Mouse (Mus musculus) stomach, embryonic 16.5 days (tissue): Measurements from ENCODE around the gene Arid5b. TPM values are rescaled to one million over a fixed set of nuclear protein-coding genes. Genes with fewer than 3 reads are reported as not detected.
A peak's percentile ranks its signal among the peaks of the same experiment; 100 is the strongest.

Experiments
- ATAC-seq: fragments of 200-750 bp; cut with Nextera tagmentation; 2 replicates; pipeline ENCODE4 v1.8.0; 2017; ENCODE audit warnings: moderate number of reproducible peaks, moderate TSS enrichment; ENCODE audit not compliant: insufficient read depth, low FRiP score
- H3K27ac ChIP-seq: fragments of 300-500 bp; sonication (generic); 2 replicates; pipeline ENCODE4 v1.5.1; 2014; ENCODE audit warnings: low read length
- H3K27me3 ChIP-seq: fragments of 300-500 bp; sonication (generic); 2 replicates; pipeline ENCODE4 v1.6.1; 2014; ENCODE audit warnings: low read length, control low read depth, mixed read lengths; ENCODE audit not compliant: control insufficient read depth, insufficient read depth
- H3K36me3 ChIP-seq: fragments of 300-500 bp; sonication (generic); 2 replicates; pipeline ENCODE4 v1.6.1; 2014; ENCODE audit warnings: low read length; ENCODE audit not compliant: control insufficient read depth, insufficient read depth
- H3K4me1 ChIP-seq: fragments of 300-500 bp; sonication (generic); 2 replicates; pipeline ENCODE4 v1.6.1; 2014; ENCODE audit warnings: low read length, control low read depth, mixed read lengths; ENCODE audit not compliant: control insufficient read depth, insufficient read depth
- H3K4me2 ChIP-seq: fragments of 300-500 bp; sonication (generic); 2 replicates; pipeline ENCODE4 v1.6.1; 2014; ENCODE audit warnings: low read depth, low read length, mixed read lengths
- H3K4me3 ChIP-seq: fragments of 300-500 bp; sonication (generic); replicated peaks from 2 replicates; pipeline ENCODE4 v1.5.1; 2014; ENCODE audit warnings: mild to moderate bottlenecking, low read length
- H3K9ac ChIP-seq: fragments of 300-500 bp; sonication (generic); 2 replicates; pipeline ENCODE4 v1.6.1; 2014; ENCODE audit warnings: low read length
- H3K9me3 ChIP-seq: fragments of 300-500 bp; sonication (generic); replicated peaks from 2 replicates; pipeline ENCODE4 v1.6.1; 2016; ENCODE audit warnings: low read length, control low read depth; ENCODE audit not compliant: control insufficient read depth
- WGBS: fragments of 180-500 bp; shearing (Covaris S2); extraction: QIAGEN DNeasy Blood & Tissue Kit; methylation state at CpG from one replicate; pipeline ENCODE4 v1.1.7; 2014; 5-methylcytosine and 5-hydroxymethylcytosine counted together
- polyA plus RNA-seq: library from polyadenylated mRNA; unstranded; fragments of >200 nt; fragmentation: Nextera tagmentation; extraction: Ambion mirVana; gene quantifications from 2 replicates; pipeline ENCODE4 v1.2.1, GENCODE M21; 2015

The Arid5b gene
- polyA plus RNA-seq, 1 experiment from 2014 or later = 33.6 TPM

DNA sequence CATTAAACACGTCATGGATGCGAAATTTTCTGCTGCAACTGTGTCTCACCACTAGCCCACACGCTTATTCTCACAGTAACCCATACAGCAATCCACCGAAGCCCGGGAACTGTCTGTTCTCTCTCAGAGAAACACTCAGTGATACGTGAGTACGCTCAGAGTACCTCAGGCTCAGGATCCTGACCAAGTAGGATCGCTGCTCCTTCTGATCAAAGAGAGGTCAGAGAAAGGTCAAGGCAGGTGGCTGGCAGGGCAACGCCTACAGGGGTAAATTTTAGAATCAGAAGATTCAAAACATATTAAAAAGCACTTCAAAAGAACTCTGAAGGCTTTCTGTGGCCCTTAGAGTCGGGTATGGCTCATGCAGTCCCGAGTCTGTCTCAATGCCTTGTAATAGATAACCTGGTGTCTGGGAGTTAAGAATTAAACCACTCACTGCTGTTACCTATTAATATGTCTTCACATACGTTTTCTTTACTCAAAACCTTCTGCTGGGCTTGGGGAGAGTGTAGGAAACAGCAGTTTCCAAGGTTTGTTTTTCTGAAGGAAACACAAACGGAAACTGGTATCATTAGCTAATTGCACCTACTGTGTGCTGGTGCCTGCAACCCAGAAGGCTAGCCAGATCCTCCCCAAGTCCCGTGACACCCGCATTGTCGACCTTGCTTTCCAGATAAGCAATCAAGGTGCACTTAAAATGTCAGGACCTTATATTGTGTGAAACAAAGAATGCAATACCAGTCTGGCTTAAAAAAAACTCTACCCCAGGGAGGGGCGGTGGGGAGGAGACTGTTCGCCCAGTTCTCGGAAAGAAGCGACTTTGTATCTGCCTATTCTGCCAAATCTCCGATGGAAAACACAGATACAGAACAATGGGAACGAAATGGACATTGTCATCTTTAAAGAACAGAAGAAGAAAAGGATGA lies 48.6 kb downstream of the Arid5b start:
- H3K36me3 ChIP-seq = peaks cover 6% of the 10 kb centered on the region; the same call in 1 of the 2 replicates
- WGBS = 64% methylated on average over 22 of the region's 22 CpGs
- ATAC-seq = no peak
- H3K9me3 ChIP-seq = no peaks in the 10 kb centered on the region
- H3K4me3 ChIP-seq = no peak overlapping the region
- no peak overlapping the region for H3K4me2 ChIP-seq
- H3K27me3 ChIP-seq = no peaks in the 10 kb centered on the region
- H3K27ac ChIP-seq = peak overlapping the region; percentile 77
- H3K4me1 ChIP-seq = 0 out of 2 replicates have a peak, but pooled peaks cover 6% of the 10 kb centered on the region
- H3K9ac ChIP-seq = no peak overlapping the region

DNA sequence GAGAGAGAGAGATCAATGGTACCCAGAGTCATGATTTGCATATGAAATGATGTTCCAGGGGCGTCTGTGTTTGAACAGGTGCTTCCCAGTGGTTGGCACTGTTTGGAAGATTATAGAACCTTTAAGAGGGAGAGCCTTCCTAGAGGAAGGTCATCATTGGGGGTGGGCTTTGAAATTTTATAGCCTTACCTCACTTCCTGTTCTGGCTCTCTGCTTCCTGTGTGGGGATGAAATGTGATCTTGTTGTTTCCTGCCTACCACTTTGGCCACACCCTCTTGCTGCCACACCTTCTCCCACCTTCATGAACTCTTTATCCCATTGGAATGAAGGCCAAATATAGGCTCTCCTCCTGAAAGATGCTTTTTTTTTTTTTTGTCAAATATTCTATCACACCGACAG lies 55.9 kb downstream of the Arid5b start:
- no peak for ATAC-seq
- Histone ChIP-seq H3K4me3 (no peak overlapping the region), H3K4me2 (no peak overlapping the region), H3K27ac (no peak overlapping the region), H3K36me3 (peaks cover 2% of the 10 kb centered on the region; the same call in 1 of the 2 replicates), H3K9me3 (no peaks in the 10 kb centered on the region), H3K4me1 (no peaks in the 10 kb centered on the region), H3K27me3 (no peaks in the 10 kb centered on the region), H3K9ac (no peak overlapping the region)
- 84% methylated on average over 2 of the region's 2 CpGs for WGBS

DNA sequence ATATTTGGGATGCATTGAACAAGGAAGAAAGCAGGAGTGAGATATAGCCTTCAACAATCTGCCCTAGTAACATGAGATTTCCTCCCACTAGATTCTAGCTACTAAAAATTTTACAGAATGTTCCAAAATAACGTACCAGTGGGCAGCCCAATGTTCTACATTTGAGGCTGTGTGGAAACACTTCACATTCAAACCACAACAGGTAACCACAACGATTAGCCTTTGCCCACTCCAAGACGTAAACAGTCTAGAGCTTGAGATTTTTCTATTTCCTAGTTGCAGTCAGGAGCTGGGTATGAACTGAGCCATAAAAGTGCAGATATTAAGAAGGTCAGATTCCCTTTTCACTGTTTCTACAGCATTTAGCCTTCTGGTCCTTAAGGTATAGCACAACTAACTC lies 56.5 kb downstream of the Arid5b start:
- no peaks in the 10 kb centered on the region for H3K4me1 ChIP-seq
- no peak overlapping the region for H3K27ac ChIP-seq
- no peak overlapping the region for H3K4me2 ChIP-seq
- WGBS = 86% methylated on average over 3 of the region's 3 CpGs
- H3K4me3 ChIP-seq = no peak overlapping the region
- ATAC-seq = no peak
- H3K9me3 ChIP-seq = peaks cover 6% of the 10 kb centered on the region
- peaks cover 9% of the 10 kb centered on the region for H3K36me3 ChIP-seq
- no peak overlapping the region for H3K9ac ChIP-seq
- H3K27me3 ChIP-seq = no peaks in the 10 kb centered on the region

GRCm38 (mm10) chr10:68219327-68219726 lies 59.2 kb downstream of the Arid5b start:
- H3K36me3 ChIP-seq = peaks cover 14% of the 10 kb centered on the region
- ATAC-seq = no peak
- H3K4me1 ChIP-seq = no peaks in the 10 kb centered on the region
- no peaks in the 10 kb centered on the region for H3K27me3 ChIP-seq
- no peak overlapping the region for H3K4me2 ChIP-seq
- H3K27ac ChIP-seq = peak overlapping the region; percentile 52
- H3K9me3 ChIP-seq = peaks cover 8% of the 10 kb centered on the region
- 40% methylated on average over 9 of the region's 9 CpGs for WGBS
- H3K4me3 ChIP-seq = no peak overlapping the region
- H3K9ac ChIP-seq = no peak overlapping the region

DNA sequence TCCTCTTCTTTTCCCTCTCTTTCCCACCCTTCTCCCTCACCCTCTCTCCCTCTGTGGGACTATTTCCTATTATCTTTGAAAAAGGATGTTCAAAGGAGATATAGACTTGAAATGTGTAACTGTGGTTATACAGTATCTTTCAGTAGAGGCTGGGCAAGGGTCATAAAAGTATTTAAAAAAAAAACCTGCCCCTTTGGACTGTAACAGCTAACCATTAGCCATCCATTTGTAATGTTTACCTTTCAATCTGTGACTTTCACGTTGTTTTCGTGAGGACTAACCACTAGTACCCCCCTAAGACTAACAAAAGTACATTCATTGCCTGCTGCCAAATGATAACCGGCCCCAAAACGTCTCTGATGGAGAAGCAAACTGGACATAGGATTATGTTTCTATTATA lies 59.9 kb downstream of the Arid5b start:
- ATAC-seq = no peak
- Histone ChIP-seq H3K27me3 (no peaks in the 10 kb centered on the region), H3K27ac (no peak overlapping the region), H3K4me3 (no peak overlapping the region), H3K9me3 (peaks cover 8% of the 10 kb centered on the region), H3K4me2 (no peak overlapping the region), H3K4me1 (no peaks in the 10 kb centered on the region), H3K9ac (no peak overlapping the region), H3K36me3 (peaks cover 14% of the 10 kb centered on the region)
- 41% methylated on average over 4 of the region's 4 CpGs for WGBS

DNA sequence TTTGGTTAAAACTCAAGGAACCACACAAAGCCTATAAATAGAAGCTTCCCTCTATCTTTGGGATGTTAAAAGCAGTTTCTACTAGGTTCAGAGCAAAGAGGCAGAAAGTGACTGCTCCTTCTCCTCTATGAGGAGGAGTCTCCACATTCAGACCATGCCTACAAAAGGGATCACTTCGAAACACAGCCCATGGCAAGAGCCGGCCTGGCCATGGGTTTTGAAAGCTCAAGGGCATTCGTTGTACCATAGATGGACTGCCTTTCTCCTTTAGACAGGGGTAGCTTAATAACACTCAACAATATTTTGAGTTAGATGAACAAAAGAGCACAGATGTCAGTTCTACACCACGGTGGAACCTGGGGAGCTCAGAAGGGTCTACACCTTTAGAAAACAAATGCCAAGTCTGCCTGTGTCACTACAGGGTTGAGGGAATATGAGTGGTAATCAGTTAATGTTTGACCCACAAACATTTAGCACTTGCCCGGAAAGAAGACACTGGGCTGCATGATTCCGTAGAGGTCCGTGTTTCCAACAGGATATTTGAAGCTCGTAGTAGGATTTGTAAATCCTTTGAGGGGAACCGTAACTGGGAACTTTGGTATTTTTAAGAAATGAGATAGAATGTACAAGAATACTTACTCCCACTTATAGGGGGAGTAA lies 63.6 kb downstream of the Arid5b start:
- no peak overlapping the region for H3K4me3 ChIP-seq
- peaks cover 14% of the 10 kb centered on the region for H3K36me3 ChIP-seq
- H3K27me3 ChIP-seq = no peaks in the 10 kb centered on the region
- no peak overlapping the region for H3K4me2 ChIP-seq
- WGBS = 87% methylated on average over 9 of the region's 9 CpGs
- H3K9me3 ChIP-seq = peaks cover 8% of the 10 kb centered on the region
- no peak for ATAC-seq
- H3K4me1 ChIP-seq = peaks cover 8% of the 10 kb centered on the region; the same call in 1 of the 2 replicates
- no peak overlapping the region for H3K9ac ChIP-seq
- H3K27ac ChIP-seq = no peak overlapping the region

- Histone ChIP-seq H3K36me3 (peaks cover 9% of the 10 kb centered on the region), H3K4me2 (no peak overlapping the region), H3K4me3 (no peak overlapping the region), H3K9me3 (peaks cover 4% of the 10 kb centered on the region), H3K9ac (no peak overlapping the region), H3K27me3 (no peaks in the 10 kb centered on the region), H3K27ac (peak overlapping the region; percentile 4; the same call in 1 of the 2 replicates), H3K4me1 (peaks cover 15% of the 10 kb centered on the region)
- 30% methylated on average over 10 of the region's 10 CpGs for WGBS
- ATAC-seq = peak; percentile 67; the same call in 1 of the 2 replicates
Measured at GRCm38 (mm10) chr10:68212061-68212915, 66.3 kb downstream of the Arid5b start.

- Histone ChIP-seq H3K36me3 (peaks cover 4% of the 10 kb centered on the region; the same call in 1 of the 2 replicates), H3K9me3 (no peaks in the 10 kb centered on the region; the same call in 1 of the 2 replicates), H3K27ac (no peak overlapping the region), H3K4me3 (no peak overlapping the region), H3K4me1 (peaks cover 15% of the 10 kb centered on the region), H3K27me3 (no peaks in the 10 kb centered on the region), H3K4me2 (no peak overlapping the region), H3K9ac (no peak overlapping the region)
- 44% methylated on average over 2 of the region's 2 CpGs for WGBS
- ATAC-seq = no peak
Measured at GRCm38 (mm10) chr10:68211514-68211913, 67.0 kb downstream of the Arid5b start.
